Mouse (Mus musculus) C2C12 (cell line): ENCODE data around the gene Eaf2. TPM values are rescaled to one million over a fixed set of nuclear protein-coding genes. Genes with fewer than 3 reads are reported as not detected.

Source experiments
- H3K27me3 ChIP-seq: one replicate; pipeline ENCODE4 v1.6.1; 2011; ENCODE audit not compliant: control insufficient read depth, insufficient read depth, insufficient read length
- H3K36me3 ChIP-seq: one replicate; pipeline ENCODE4 v1.6.1; 2011; ENCODE audit not compliant: control insufficient read depth, insufficient read depth
- H3K4me3 ChIP-seq: one replicate; pipeline ENCODE4 v1.5.1; 2011; ENCODE audit warnings: mild to moderate bottlenecking, control low read depth; ENCODE audit not compliant: poor library complexity, insufficient read depth, severe bottlenecking
- H3K79me2 ChIP-seq: one replicate; pipeline ENCODE4 v1.6.1; 2011; ENCODE audit not compliant: control insufficient read depth, insufficient read depth
- H3K79me3 ChIP-seq: one replicate; pipeline ENCODE4 v1.6.1; 2011; ENCODE audit warnings: low read depth, control low read depth
- H3ac ChIP-seq: one replicate; pipeline ENCODE3; 2011; ENCODE audit warnings: low read depth; ENCODE audit not compliant: control insufficient read depth, insufficient read length
- CEBPB ChIP-seq: IDR thresholded peaks from one replicate; pipeline ENCODE4 v1.6.1; 2011; ENCODE audit warnings: low read depth, mild to moderate bottlenecking, control low read depth, moderate library complexity
- CTCF ChIP-seq: IDR thresholded peaks from one replicate; pipeline ENCODE4 v1.5.1; 2011; ENCODE audit not compliant: control insufficient read depth, insufficient read depth, insufficient read length
- FOSL1 ChIP-seq: IDR thresholded peaks from one replicate; pipeline ENCODE4 v1.8.0; 2011; ENCODE audit warnings: mild to moderate bottlenecking, low read length; ENCODE audit not compliant: poor library complexity, insufficient read depth, severe bottlenecking
- MAX ChIP-seq: IDR thresholded peaks from one replicate; pipeline ENCODE4 v1.6.1; 2011; ENCODE audit warnings: mild to moderate bottlenecking, control low read depth
- MYOD1 ChIP-seq: IDR thresholded peaks from one replicate; pipeline ENCODE4 v1.6.1; 2011; ENCODE audit warnings: low read depth; ENCODE audit not compliant: control insufficient read depth, insufficient read length
- MYOG ChIP-seq: IDR thresholded peaks from one replicate; pipeline ENCODE4 v1.6.1; 2011; ENCODE audit not compliant: control insufficient read depth, insufficient read length; ENCODE audit errors: extremely low read depth
- USF1 ChIP-seq: IDR thresholded peaks from one replicate; pipeline ENCODE4 v1.6.1; 2011; ENCODE audit warnings: low read depth, mild to moderate bottlenecking, control low read depth, moderate library complexity
- polyA plus RNA-seq: library from polyadenylated mRNA; unstranded; fragments of >200 nt; fragmentation: generic; extraction: Trizol; gene quantifications from one replicate; pipeline ENCODE4 v1.2.1, GENCODE M21; 2012; ENCODE audit warnings: missing spikeins

Gene Eaf2
- polyA plus RNA-seq, 1 experiment: 0.67 TPM

GRCm38 (mm10) chr16:36891415-36891814 lies 16.6 kb upstream of the Eaf2 start:
- peaks cover 31% of the 10 kb centered on the region for H3K36me3 ChIP-seq
- TF ChIP-seq MAX: no peak
- TF ChIP-seq USF1: no peak
- no peak for TF ChIP-seq MYOG
- H3K79me2 ChIP-seq: no peaks in the 10 kb centered on the region
- no peak overlapping the region for H3K4me3 ChIP-seq
- no peaks in the 10 kb centered on the region for H3K27me3 ChIP-seq
- H3ac ChIP-seq: no peak overlapping the region
- no peaks in the 10 kb centered on the region for H3K79me3 ChIP-seq

DNA sequence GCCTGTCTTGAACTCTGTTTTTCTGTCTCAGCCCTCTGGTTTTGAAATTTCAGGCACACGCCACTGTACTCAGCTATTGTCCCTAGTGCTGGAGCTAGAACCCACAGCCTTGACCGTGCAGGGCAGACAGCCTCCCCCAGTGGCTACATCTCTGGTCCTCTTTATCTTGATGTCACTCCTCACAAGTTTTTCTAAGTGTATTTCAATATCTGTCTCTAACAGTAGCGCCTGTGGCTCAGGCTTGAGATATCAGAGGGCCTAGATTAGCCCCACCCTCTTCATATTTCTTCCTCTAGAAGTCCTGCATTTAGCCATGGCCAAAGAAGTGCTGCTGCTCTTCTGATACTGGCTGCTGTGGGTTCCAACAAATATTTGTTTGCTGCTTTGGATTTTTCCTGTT lies 15.8 kb upstream of the Eaf2 start:
- TF ChIP-seq CTCF: no peak
- no peak for TF ChIP-seq CEBPB
- TF ChIP-seq FOSL1: no peak
- no peak for TF ChIP-seq MYOG
- no peak for TF ChIP-seq MAX
- TF ChIP-seq USF1: no peak
- TF ChIP-seq MYOD1: no peak
- Histone ChIP-seq H3K79me3 (no peaks in the 10 kb centered on the region), H3K27me3 (no peaks in the 10 kb centered on the region), H3K36me3 (peaks cover 26% of the 10 kb centered on the region), H3K79me2 (no peaks in the 10 kb centered on the region), H3K4me3 (no peak overlapping the region), H3ac (no peak overlapping the region)

DNA sequence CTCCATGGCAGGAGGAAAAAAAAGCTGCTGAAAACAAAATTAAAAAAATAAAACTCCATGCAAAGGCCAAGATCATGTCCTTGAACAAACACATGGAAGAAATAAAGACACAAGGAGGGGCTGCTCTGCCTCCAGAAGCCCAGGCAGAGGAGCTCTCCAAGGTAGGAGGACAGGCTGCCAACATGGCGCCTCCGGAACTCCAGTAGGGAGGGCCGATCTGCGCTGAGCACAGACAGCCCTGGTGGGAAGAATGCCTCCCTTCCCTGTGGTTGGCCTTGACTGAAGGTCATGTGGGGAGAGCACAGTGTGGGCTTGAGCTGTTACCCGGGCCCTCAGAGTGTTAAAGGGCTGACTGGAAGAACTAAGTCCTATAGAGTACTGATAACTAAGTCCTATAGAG lies 12.7 kb upstream of the Eaf2 start:
- Histone ChIP-seq H3K4me3 (no peak overlapping the region), H3K79me2 (no peaks in the 10 kb centered on the region), H3K79me3 (no peaks in the 10 kb centered on the region), H3ac (no peak overlapping the region), H3K27me3 (no peaks in the 10 kb centered on the region), H3K36me3 (peaks cover 16% of the 10 kb centered on the region)
- TF ChIP-seq USF1: no peak

DNA sequence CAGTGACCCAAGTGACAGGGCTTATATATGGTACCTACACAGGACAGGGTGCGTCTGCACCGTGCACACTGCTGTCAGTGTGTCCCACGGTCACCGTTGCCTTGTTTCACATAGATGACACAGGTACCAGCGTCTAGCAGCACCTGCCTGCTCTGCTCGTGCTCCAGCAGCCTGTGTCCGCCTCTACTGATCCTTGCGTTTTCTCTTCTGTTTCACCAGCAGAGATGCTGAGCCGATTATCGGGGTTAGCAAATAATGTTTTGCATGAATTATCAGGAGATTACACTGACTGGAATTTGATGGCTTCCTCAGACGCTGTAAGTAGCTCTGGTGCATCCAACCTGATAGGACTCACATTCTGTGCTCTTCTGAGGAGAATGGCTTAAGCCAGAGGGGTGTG lies 11.1 kb upstream of the Eaf2 start:
- TF ChIP-seq MAX: no peak
- no peak for TF ChIP-seq MYOG
- TF ChIP-seq FOSL1: no peak
- no peak for TF ChIP-seq MYOD1
- no peak for TF ChIP-seq CTCF
- TF ChIP-seq CEBPB: no peak
- TF ChIP-seq USF1: no peak
- peaks cover 11% of the 10 kb centered on the region for H3K36me3 ChIP-seq

DNA sequence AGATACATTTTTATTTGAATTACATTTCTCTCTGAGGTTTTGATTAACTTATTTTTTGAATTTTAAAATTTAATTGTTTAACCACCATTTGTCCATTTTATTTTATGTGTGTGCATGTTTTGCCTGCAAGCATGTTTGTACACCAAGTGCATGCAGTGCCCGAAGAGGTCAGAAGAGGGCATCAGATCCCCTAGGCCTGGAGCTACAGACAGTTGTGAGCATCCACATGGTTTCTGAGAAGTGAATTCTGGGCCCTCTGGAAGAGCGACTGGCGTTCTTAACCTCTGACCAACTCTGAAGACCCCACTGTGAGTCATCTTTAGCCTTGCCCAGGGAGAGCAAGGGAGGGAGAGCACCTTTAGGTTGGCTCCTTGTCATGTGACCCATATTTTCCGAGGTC lies 10.1 kb upstream of the Eaf2 start:
- Histone ChIP-seq H3K79me3 (no peaks in the 10 kb centered on the region), H3ac (no peak overlapping the region), H3K79me2 (peaks cover 11% of the 10 kb centered on the region), H3K36me3 (peaks cover 11% of the 10 kb centered on the region), H3K4me3 (no peak overlapping the region), H3K27me3 (no peaks in the 10 kb centered on the region)
- TF ChIP-seq CEBPB (no peak), USF1 (no peak), MYOD1 (no peak), FOSL1 (no peak), MYOG (no peak), MAX (no peak), CTCF (no peak)

More for the DNA sequence above, 11.1 kb upstream of the Eaf2 start:
- no peak overlapping the region for H3K4me3 ChIP-seq
- no peaks in the 10 kb centered on the region for H3K79me3 ChIP-seq
- no peak overlapping the region for H3ac ChIP-seq
- H3K27me3 ChIP-seq: no peaks in the 10 kb centered on the region
- peaks cover 4% of the 10 kb centered on the region for H3K79me2 ChIP-seq

- Histone ChIP-seq H3K27me3 (no peaks in the 10 kb centered on the region), H3ac (no peak overlapping the region), H3K36me3 (peaks cover 9% of the 10 kb centered on the region), H3K79me2 (peaks cover 31% of the 10 kb centered on the region), H3K79me3 (peaks cover 11% of the 10 kb centered on the region), H3K4me3 (no peak overlapping the region)
- no peak for TF ChIP-seq MAX
- TF ChIP-seq USF1: no peak
- no peak for TF ChIP-seq FOSL1
These were observed 8.0 kb upstream of the Eaf2 start for GRCm38 (mm10) chr16:36882737-36883343.
